Mouse (Mus musculus) left cerebral cortex, postnatal 25 days (tissue): ENCODE measurements around the gene Gm38431. TPM values are rescaled to one million over a fixed set of nuclear protein-coding genes. Genes with fewer than 3 reads are reported as not detected.
A peak's percentile ranks its signal among the peaks of the same experiment; 100 is the strongest.

Source experiments
- DNase-seq, 2 experiments: peaks; one replicate each; pipeline ENCODE4 v3.0.0; 2022; ENCODE audit warnings: low spot score in 2 of 2, mixed read lengths in 1 of 2
- intact Hi-C: fragments of 180-260 bp; cut with DNase I; formaldehyde crosslinking; loops from one replicate; pipeline ENCODE4 v1.15.1; 2025
- total RNA-seq, 2 experiments: library from RNA; stranded (reverse); gene quantifications; 2 replicates each; pipeline ENCODE4 v1.2.3; 2021

Gm38431 gene
- total RNA-seq: 1 to 10 TPM; 1.6 to 3.0 TPM

DNA sequence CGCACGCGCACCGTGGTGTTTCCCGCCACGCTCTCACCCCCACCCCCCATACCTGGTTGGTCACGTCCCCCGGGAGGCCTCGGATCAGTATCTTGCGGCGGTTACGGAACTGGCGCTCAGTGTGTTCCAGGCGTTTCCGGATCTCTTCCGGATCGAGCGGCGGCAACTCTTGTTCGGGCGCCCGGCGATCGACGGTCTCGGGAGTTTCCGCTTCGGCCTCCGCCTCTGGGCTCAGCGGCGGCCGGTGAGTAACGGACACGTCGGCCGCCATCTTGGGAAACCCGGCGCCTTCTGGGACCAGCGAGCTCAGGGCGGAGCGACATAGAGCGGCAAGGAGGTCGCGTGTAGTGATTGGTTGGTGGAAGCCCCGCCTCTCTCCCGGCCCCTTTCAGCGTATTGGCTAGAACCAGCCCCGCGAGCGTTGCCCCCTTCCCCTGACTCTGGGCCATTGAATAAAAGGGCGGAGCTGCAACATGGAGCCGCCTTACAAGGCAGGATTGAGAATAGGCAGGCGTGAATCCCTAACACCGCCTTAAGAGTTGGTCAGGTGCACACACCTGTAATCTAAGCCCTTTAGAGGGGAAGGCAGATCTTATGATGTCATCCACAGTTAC is at the start of gene Gm38431, which contains the start of gene Raver1:
Gene Gm38431, minus strand, starts transcription at position 291 of the 614 bp plus-strand sequence.
Gene Raver1, minus strand, starts transcription at position 302 of the 614 bp plus-strand sequence.
- intact Hi-C loops: loop anchor here (1.0 to 2.0 kb wide), 2 partner anchors 39 to 61 kb away; partner anchors contain the start of gene Tyk2
- DNase-seq: peak; percentile 96 to 99

DNA sequence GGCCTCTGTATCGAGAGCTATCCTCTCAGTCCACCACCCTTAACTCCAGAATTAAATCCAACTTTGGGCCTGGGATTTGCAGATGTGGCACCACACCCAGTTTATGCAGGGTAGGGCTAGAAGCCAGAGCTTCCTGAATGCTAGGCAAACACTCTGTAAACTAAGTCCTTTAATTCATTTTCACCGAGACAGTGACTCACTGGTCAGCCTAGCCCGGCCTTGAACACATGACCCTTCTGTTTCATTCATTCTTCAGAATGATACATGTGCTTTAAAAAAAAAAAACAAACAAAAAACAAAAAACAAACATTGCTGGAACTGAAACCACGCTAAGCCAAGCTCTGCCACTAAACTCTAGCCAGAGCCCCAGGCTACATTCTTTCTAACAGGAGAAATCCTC is 46.6 kb upstream of the Gm38431 start:
- intact Hi-C loops: loop anchor here (5.0 kb wide), 1 partner anchor 126 kb away; no protein-coding TSS in a partner anchor
- no peak for DNase-seq

DNA sequence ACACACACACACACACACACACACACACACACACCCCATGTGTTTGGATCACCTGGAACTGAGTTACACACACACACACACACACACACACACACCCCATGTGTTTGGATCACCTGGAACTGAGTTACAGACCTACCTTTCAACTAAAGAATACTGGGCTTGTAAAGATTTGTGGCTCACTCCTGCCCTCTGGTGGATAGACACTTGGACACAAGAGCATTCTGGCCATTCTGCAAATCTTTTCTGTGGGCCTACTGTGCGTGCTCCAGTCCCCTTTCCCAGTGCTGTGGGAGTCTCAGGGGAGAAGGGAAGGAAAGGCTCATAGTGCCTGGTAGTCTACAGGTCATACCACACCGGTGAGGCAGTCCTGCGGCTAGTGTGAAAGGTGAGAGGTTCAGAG is 45.4 kb upstream of the Gm38431 start:
- intact Hi-C loops: loop anchor here (5.0 kb wide), 1 partner anchor 125 kb away; no protein-coding TSS in a partner anchor
- peak; percentile 59 to 72 for DNase-seq

DNA sequence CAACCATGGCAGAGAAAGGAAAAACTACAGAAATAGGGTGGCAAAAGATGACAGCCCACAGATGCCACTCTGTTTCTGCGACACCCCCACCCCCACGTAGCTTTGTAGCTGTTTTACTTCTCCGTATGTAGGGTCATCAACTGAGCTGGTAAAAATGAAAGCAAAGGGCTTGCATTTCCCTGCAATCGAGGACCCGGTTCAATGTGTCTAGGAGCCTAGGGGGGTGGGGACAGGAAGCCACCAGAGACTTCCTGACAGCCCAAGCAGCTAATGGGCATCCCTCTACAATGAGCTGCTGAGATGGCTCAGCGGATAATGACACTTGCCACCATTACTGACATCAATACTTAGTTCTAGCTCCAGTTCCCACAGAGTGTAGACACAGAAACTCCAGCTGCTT is 44.6 kb upstream of the Gm38431 start:
- intact Hi-C loops: loop anchor here (5.0 kb wide), 1 partner anchor 124 kb away; no protein-coding TSS in a partner anchor
- DNase-seq: peak in 1 of 2 experiments; percentile 40

DNA sequence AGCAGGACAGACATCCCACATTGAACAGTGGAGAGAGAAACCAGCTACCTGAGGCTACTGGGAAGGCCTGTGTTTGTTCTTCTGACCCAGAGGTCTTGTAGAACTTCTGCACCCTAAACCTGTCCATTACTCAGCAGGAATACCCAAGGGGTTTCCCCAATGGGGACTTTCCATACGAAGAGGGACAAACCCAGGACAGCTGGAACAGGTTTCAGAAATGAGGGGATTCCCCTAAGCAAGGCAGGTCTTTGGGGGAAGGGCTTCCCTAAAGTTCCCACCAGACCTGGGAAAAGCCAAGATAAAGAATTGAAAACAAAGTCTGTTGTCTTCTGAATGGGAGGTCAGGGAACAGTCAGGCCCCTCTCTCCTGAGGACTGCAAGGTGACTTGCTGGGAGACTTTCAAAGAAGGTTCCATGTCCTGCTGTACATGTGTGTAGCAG is 44.2 kb upstream of the Gm38431 start:
- DNase-seq: no peak
- intact Hi-C loops: loop anchor here (5.0 kb wide), 1 partner anchor 124 kb away; no protein-coding TSS in a partner anchor

DNA sequence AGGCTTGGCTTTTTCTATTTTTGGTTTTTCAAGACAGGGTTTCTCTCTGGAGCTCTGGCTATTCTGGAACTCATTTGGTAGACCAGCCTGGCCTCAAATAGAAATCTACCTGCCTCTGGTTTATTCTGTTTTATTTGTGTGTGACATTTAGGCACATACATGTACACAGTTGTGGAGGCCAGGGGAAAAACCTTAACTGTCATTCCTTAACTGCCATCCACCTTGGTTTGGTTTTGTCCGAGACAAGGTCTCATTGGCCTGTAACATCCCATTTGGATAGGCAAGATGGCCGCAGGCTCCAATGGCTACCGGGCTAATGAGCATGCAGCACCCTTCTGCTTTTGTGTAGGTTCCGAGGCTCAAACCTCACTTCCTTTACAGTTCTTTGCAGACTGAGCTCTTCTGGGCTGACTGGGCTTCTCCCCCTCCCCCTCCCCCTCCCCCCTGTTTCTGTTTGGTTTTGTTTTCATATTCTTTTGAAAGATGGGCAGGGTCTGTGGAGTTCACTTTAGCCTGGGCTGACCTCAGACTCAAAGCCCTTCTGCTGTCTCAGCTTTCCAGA is 43.6 kb upstream of the Gm38431 start:
- intact Hi-C loops: loop anchor here (5.0 kb wide), 1 partner anchor 123 kb away; no protein-coding TSS in a partner anchor
- DNase-seq: no peak

DNA sequence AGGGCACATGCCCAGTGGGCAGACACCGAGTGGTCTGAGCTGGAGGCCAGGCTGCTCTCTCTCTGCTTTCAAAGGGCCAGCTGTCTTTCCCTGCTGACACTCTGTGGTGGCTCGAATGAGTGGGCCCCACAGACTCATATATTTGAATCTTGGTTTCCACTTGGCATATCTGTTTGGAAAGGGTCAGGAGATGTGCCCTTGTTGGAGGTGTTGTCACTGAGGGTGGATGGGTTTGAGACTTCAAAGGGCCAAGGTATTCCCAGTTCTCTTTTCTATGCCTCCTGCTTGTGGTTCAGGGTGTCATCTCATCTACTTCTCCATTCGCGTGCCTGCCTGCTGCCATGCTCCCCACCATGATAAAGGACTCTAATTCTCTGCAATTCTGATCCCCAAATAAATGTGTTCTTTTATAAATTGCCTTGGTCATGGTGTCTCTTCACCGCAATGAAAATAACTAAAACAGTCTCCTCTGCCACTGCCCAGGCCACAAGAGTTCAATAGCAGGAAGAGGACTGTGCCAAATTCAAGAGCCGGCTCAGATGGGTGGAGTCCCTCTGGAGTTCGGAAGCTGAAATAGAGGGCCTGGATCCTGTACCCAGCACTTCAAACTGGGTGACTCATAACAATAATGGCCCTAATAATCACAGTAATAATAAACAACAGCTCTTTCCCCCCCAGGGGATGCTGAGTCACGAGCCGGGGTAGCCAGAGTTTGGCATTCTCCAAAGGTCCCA is 43.0 kb upstream of the Gm38431 start:
- intact Hi-C loops: loop anchor here (5.0 kb wide), 1 partner anchor 122 kb away; no protein-coding TSS in a partner anchor
- DNase-seq: no peak

DNA sequence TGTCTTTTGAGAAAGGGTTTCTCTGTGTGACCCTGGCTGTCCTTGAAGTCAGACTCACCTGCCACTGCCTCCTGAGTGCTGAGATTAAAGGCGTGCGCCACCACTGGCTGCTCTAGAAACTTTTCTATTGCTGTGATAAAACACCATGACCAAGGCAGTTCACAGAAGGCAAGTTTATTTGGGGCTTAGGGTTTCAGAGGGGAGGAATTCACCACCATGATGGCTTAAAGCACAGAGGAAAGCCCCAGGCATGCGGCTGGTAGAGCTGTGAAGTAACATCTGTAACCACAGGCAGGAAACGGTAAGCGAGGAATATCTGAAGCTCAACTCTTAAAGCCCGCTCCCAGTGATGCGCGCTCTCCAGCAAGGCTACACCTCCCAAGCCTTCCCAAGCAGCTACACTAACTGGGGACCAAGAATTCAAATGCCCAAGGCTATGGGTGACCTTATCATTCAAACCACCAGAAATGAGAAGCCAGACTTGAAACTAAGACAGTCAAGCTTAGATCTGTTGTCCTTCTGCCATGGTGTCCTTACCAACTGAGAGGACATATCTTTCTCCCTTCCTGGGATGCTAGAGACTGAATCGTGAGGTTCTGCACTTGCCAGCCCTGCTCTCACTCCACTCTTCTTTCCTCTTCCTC is 41.4 kb upstream of the Gm38431 start:
- intact Hi-C loops: no loop called here

DNA sequence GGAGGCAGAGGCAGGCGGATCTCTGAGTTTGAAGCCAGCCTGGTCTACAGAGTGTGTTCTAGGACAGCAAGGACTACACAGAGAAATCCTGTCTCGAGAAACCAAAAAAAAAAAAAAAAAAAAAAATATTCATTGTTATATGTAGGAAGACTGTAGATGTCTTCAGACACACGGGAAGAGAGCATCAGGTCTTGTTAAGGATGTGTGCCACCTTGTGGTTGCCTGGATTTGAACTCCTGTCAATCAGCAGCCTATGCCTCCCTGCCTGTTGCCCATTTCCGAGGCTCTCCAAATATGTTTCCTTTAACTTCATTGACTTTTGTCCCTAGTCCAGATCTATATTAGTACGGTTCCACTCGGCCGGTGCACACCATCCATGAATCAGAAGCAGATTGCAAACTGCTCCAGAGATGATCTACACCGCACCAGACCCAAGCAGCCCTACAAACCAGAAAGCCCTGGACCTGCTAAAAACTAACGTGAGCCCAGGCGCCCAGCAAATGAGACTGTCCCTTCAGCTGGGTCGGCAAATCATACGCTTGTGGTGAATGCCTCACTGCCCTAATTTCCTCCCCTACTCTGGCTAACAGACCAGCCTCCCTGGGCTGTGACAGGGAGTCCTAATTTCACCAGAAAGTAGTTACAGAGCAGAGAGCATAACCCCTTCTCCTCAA is 40.4 kb upstream of the Gm38431 start:
- intact Hi-C loops: no loop called here
- peak in 1 of 2 experiments; percentile 31 for DNase-seq

More for the DNA sequence above, 41.4 kb upstream of the Gm38431 start:
- DNase-seq: no peak

DNA sequence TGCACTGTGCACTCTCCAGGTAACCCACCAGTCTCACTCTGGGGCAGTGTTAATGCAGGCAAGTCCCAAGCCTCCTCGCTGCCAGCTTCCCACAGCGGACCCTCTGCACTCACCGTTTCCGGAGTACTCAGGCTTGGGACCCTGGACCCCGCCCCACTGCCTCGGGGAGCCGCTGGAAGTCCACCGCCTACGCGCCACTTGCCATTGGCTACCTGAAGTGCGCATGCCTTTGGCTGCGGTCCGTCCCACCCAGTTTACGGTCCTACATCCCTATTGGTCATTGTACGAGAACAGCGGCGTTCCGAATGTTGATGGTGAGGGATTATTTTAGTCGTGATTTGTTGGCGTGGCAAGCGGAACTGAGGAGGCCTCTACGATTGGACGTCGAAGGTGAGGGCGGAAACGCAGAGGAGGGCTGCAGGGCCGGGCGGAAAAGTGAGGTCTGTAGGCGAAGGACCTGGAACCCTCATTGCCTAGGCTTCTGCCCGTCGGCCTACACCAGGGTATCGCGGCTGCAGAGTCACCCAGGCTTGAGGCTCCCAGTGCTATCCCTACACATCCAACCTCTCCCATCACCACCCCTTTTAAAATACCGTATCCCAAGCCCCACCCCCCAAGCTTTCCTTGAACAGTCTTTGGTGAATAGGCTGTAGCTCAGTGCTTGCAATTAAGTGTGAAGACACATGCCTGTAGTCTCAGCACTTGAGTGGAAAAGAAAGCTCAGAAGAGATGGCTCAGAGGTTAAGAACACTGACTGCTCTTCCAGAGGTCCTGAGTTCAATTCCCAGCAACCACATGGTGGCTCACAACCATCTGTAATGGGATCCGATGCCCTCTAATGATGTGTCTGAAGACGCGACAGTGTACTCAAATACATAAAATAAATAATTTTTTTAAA is 39.5 kb upstream of the Gm38431 start, which contains the start of gene Tyk2:
Gene Tyk2, minus strand, starts transcription at position 185 of the 898 bp plus-strand sequence.
- DNase-seq: peak; percentile 91 to 98
- intact Hi-C loops: loop anchor here (1.0 to 2.0 kb wide), 3 partner anchors 39 to 233 kb away; partner anchors contain the start of genes Eif3g and Raver1

DNA sequence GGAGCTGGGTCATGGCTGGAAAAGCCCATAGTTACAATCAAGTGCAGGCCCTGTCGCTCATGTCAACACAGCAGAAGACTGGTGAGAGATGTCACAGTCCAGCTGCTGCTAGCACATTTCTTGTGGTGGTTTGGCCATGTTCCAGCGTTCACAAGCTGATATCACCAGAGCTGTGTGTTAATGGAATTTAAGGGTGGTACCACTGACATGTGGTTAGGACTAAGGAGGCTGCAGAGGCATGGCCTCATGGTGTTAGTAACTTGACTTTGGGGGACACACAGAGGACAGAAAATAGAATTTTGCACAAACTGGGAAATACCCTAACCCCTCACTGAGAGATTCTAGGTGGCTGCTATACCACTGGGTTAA is 34.4 kb upstream of the Gm38431 start:
- no peak for DNase-seq
- intact Hi-C loops: no loop called here

DNA sequence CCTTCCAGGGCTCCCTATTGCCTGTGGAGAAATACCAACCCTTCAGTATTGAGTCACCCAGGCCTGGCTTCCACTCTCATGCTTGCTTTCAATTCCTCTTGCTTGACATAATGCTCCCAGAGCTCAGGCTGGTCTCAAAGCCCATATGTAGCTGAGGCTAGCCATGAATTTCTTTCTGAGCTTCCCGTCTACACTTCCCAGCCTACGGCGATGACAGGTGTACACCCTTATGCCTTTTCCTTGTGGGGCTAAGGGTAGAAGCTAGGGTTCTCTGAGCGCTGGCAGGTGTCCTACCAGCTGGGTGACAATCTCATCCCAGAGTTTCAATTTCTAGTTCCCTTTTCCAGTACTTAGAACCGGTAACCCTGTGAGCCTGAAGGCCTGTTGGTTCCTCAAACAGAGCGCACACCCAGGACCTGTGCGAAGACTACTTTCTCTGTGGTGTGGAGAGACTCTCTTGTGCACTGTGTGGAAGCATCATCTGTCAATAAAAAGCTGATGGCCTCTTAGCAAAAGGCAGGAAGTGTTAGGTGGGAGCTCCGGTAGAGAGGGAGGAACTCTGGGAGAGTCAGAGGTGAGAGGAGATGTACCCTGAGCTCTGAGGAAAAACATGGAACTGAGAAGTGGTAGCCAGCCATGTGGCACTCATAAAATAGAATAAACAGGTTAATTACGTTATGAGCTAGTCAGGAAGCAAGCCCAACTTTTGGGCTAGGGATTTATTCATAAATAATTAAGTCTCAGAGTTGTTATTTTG is 33.9 kb upstream of the Gm38431 start:
- intact Hi-C loops: no loop called here
- no peak for DNase-seq

DNA sequence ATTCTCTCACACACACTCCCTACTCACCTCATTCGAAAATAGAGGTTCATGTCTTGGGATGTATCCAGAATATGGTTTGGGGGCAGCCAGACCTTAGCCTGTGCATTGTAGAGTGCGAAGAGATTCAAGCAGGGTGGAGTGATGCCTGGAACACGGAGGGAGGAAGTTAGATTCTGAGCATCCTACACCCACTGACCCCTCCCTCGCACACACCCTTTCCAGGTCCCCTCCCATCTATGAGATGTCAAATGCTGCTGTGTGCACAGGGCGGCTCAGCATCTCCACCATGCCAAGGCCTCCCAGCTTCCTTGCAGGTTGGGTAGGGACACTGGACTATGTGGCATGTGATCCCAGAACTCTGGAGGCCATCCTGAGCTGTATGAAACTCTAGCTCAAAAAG is 33.0 kb upstream of the Gm38431 start:
- intact Hi-C loops: no loop called here
- DNase-seq: no peak

DNA sequence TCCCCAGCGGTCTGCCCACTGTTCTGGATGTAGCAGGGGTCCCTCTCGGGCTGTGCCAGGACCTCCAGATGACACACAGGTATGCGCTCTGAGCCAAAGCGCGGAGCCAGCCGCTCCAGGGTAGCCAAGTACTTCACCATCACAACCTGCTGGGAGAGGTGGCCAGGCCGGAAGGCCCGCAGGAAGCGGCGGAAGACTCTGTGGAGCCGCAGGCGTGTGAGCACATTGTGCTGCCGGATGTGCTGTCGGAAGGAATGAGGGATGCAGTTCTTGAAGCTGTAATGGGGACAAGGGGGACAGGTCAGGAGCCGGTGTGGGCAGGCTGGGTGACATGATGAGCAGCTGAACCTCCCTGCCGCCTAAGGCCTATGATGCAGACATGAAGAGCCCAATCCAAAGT is 29.7 kb upstream of the Gm38431 start:
- DNase-seq: no peak
- intact Hi-C loops: no loop called here

DNA sequence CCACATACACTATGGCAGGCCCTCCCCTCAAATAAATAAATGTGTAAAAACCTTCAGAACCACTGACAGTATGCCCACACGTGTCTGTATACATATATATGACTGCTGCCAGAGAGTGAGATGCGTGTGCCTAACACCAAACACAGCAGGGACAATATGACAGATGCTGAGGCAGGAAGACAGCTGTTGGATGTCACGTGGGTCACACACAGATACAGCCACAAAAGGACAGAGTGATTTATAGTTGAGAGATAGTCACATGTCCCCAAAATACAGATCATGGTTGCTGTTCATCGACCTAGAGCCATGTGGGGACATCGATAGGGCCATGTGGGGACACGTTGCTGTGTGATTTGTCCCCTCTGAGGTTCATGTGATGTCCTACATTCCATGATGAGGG is 25.3 kb upstream of the Gm38431 start:
- intact Hi-C loops: no loop called here
- no peak for DNase-seq

DNA sequence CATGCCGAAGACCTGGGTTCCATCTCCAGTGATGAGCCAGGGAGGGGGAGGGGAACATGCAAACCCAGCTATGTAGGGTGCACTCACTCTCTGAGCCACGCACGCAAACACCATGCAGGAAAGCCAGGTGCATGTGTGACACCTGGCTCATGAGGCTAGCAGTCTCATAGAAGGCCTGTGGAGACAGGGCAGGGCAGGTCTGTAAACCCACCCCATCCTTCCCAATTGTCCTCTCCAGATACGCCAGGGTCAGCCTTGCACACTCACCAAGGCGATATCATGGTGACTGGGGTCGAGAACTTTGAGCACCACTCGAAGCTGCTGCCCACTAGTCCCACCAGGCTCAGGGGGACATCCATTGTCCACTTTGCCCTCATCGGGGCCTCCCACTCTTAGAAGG is 23.3 kb upstream of the Gm38431 start:
- intact Hi-C loops: no loop called here
- no peak for DNase-seq

DNA sequence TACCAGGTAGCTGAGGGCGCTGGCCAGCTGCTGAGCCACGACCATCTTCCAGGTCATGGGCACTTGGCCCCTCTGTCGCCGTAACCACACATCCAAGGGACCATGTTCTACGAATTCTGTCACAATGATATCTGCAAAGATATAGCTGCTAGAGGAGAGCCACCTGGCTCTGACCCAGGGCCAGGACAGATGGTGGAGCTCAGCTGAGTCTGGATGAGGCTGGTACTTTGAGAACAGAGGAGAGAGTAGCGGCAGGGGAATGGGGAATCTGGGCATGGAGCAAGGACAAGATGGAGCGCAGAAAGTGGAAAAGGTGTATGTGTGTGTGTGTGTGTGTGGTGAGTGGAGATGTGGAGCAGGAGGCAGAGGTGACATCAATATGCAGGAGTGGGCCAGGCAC is 22.4 kb upstream of the Gm38431 start:
- intact Hi-C loops: no loop called here

DNA sequence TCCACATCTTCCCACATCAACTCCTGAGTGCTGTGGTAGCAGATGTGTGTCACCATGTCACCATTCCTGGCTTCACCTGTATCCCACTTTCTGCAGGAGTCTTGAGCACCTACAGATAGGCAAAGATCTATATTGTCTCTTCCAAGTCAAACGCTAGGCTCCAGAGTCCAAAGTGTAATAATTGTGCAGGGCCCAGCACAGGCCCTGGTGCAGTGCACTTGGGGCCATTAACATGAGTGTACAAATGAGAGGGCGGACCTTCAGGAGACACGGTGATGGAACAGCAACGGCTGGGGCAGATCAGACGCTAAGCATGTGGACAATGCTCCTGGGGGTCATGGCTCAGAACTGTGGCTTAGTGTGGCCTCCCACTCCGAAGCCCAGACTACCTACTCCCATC is 22.0 kb upstream of the Gm38431 start:
- DNase-seq: no peak
- intact Hi-C loops: no loop called here

More for the DNA sequence above, 22.4 kb upstream of the Gm38431 start:
- no peak for DNase-seq
